Mouse (Mus musculus) limb, embryonic 12.5 days (tissue): ENCODE results near the gene Zfp322a. TPM values are rescaled to one million over a fixed set of nuclear protein-coding genes. Genes with fewer than 3 reads are reported as not detected.
"Not testable (repeated sequence)": the region's sequence is repeated elsewhere in the genome, so short reads cannot be mapped to it uniquely, and the experiment has no call there.

Experiments
- ATAC-seq: fragments of 200-750 bp; cut with Nextera tagmentation; 2 replicates; pipeline ENCODE4 v1.8.0; 2017; ENCODE audit warnings: low read depth, moderate TSS enrichment; ENCODE audit not compliant: insufficient number of reproducible peaks, insufficient read depth, low FRiP score, low TSS enrichment
- H3K27ac ChIP-seq: fragments of 300-500 bp; sonication (generic); 2 replicates; pipeline ENCODE4 v1.5.1; 2016; ENCODE audit warnings: mild to moderate bottlenecking, moderate library complexity
- H3K27me3 ChIP-seq: fragments of 300-500 bp; sonication (generic); 2 replicates; pipeline ENCODE4 v1.6.1; 2016; ENCODE audit warnings: mild to moderate bottlenecking, moderate library complexity
- H3K36me3 ChIP-seq: fragments of 300-500 bp; sonication (generic); 2 replicates; pipeline ENCODE4 v1.6.1; 2016; ENCODE audit warnings: mild to moderate bottlenecking, moderate library complexity
- H3K4me1 ChIP-seq: fragments of 300-500 bp; sonication (generic); replicated peaks from 2 replicates; pipeline ENCODE4 v1.6.1; 2016
- H3K4me2 ChIP-seq: fragments of 300-500 bp; sonication (generic); 2 replicates; pipeline ENCODE4 v1.6.1; 2016; ENCODE audit warnings: mild to moderate bottlenecking, moderate library complexity
- H3K4me3 ChIP-seq: fragments of 300-500 bp; sonication (generic); replicated peaks from 2 replicates; pipeline ENCODE4 v1.5.1; 2016; ENCODE audit warnings: mild to moderate bottlenecking
- H3K9ac ChIP-seq: fragments of 300-500 bp; sonication (generic); replicated peaks from 2 replicates; pipeline ENCODE4 v1.6.1; 2016; ENCODE audit warnings: mild to moderate bottlenecking, moderate library complexity
- H3K9me3 ChIP-seq: fragments of 300-500 bp; sonication (generic); 2 replicates; pipeline ENCODE4 v1.6.1; 2016; ENCODE audit warnings: mild to moderate bottlenecking, moderate library complexity
- WGBS: fragments of 180-500 bp; shearing (Covaris S2); methylation state at CpG from one replicate; pipeline ENCODE4 v1.1.7; 2016; 5-methylcytosine and 5-hydroxymethylcytosine counted together
- polyA plus RNA-seq: library from polyadenylated mRNA; unstranded; fragments of >200 nt; fragmentation: Nextera tagmentation; extraction: Ambion mirVana; gene quantifications from 2 replicates; pipeline ENCODE4 v1.2.1, GENCODE M21; 2016

Gene Zfp322a
- polyA plus RNA-seq, 1 experiment from 2014 or later, result 70.7 TPM

DNA sequence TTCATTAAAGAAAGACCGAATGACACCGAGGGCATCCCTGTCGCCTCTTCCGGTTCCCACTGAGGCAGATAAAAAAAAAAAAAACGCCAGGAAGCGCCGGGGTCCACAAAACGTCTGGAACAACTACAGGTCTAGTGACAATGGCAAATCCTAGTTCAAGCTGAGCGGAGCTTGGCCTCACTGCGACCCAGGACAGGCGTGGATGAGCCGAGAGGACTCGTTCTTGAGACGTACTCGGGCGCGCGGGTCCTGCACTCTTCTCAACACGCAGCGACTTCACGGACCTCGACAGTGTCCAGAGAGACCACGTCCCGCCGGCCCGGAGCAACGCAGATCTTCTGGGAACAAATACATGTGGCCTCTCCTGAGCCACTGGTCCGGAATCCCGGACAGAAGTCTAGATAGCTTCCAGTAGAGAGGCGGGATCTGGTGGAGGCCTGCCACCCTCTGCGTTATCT is 27.3 kb upstream of the Zfp322a start:
- no peak overlapping the region for H3K27ac ChIP-seq
- H3K36me3 ChIP-seq, result no peaks in the 10 kb centered on the region
- no peaks in the 10 kb centered on the region for H3K4me1 ChIP-seq
- under 1% methylated on average over 31 of the region's 31 CpGs for WGBS
- ATAC-seq, result 0 out of 2 replicates have a peak, but pooled peaks have one; percentile 26
- H3K27me3 ChIP-seq, result peaks cover 50% of the 10 kb centered on the region
- H3K9ac ChIP-seq, result peak overlapping the region; percentile 51; the same call in 1 of the 2 replicates
- peak overlapping the region; percentile 46 for H3K4me3 ChIP-seq
- H3K9me3 ChIP-seq, result no peaks in the 10 kb centered on the region
- H3K4me2 ChIP-seq, result peak overlapping the region; percentile 78

DNA sequence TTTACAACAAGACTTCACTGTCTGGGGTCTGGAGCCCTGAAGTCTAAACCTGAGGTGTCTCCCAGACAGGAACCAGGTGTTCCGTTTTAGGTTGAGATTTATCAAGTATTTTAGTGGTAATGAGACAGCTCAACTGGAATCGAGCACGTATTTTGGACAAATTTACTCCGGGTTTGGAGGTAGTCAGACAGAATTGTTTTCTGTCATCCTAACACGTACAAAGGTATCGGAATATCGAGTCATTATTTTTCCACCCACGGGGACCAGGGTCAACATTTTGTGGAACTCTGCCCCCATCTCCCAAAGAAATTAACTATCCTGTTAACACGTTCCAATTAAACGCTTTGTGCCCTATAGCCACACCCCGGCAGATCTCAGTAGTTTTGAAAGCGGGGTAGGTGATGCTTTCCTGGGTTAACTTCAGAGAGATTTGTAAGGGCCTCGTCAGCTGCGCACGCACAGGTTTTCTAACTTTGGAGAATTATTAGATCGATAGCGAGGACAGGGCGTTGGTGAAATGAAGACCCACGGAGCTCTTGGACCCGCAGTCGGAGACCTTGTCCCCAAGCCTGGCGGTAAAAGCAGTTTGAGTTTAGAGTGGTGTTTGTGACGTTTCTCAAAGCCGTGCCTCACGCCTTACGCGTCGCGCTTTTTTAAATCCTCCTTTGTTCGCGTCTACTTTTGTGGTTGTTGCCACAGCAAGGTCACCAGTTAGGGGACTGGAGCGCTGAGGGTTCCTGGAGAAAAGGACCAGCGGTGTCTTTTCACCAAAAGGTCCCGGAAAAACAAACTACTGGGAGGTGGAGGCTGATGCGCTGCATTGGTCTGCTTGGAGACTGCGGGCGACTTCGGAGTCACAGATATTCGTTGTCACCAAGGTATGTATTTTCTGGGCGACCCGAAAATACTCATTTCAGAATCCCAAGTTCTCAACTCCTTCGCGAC is 26.6 kb upstream of the Zfp322a start:
- 2% methylated on average over 43 of the region's 43 CpGs for WGBS
- Histone ChIP-seq H3K4me1 (no peaks in the 10 kb centered on the region), H3K4me3 (peak overlapping the region; percentile 46), H3K9me3 (no peaks in the 10 kb centered on the region), H3K27ac (no peak overlapping the region), H3K36me3 (no peaks in the 10 kb centered on the region), H3K4me2 (peak overlapping the region; percentile 78), H3K9ac (peak overlapping the region; percentile 51; the same call in 1 of the 2 replicates), H3K27me3 (peaks cover 50% of the 10 kb centered on the region)
- ATAC-seq, result no peak

DNA sequence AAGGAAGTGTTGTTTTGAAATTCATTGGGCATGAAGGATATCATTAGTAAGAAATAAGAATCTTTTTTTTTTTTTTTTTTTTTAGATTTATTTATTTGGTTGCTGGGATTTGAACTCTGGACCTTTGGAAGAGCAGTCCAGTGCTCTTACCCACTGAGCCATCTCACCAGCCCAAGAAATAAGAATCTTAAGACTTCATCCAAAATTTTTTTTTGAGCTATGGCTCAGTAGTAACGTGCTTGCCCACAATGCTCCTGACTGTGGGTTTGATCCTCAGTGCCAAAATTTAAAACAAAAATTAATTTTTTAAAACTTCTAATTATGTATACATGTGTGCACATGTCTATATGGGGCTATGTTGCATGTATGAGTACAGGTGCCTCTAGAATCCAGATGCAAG is 18.5 kb upstream of the Zfp322a start:
- H3K27ac ChIP-seq, result no peak overlapping the region
- no peaks in the 10 kb centered on the region for H3K27me3 ChIP-seq
- no peak overlapping the region for H3K9ac ChIP-seq
- ATAC-seq, result no peak
- no peak overlapping the region for H3K4me2 ChIP-seq
- no peaks in the 10 kb centered on the region for H3K4me1 ChIP-seq
- H3K9me3 ChIP-seq, result no peaks in the 10 kb centered on the region
- no peaks in the 10 kb centered on the region for H3K36me3 ChIP-seq
- H3K4me3 ChIP-seq, result no peak overlapping the region
- WGBS, result 77% methylated on average over 1 of the region's 1 CpGs

DNA sequence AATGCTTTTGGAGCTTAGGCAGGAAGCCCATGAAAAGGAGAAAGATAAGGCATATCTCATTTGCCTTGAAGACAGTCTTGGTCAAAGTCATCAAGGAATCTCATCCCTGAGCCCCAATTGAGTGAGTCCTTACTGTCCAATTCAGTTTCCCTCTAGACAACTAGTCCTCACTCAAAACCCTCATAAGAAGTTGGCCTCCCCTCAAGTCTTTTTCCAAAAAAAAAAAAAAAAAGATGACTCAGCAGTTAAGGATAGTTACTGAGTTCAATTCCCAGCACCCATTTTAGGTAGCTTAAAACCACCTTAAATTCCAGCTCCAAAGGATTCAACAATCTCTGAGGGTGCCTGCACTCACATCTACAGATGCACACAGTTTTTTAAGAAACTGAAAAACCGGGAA is 14.1 kb upstream of the Zfp322a start:
- no peak for ATAC-seq
- H3K9me3 ChIP-seq, result no peaks in the 10 kb centered on the region
- no peaks in the 10 kb centered on the region for H3K27me3 ChIP-seq
- H3K4me1 ChIP-seq, result no peaks in the 10 kb centered on the region
- no peak overlapping the region for H3K9ac ChIP-seq
- 48% methylated on average over 1 of the region's 1 CpGs for WGBS
- H3K27ac ChIP-seq, result no peak overlapping the region
- no peaks in the 10 kb centered on the region for H3K36me3 ChIP-seq
- no peak overlapping the region for H3K4me3 ChIP-seq
- no peak overlapping the region for H3K4me2 ChIP-seq

DNA sequence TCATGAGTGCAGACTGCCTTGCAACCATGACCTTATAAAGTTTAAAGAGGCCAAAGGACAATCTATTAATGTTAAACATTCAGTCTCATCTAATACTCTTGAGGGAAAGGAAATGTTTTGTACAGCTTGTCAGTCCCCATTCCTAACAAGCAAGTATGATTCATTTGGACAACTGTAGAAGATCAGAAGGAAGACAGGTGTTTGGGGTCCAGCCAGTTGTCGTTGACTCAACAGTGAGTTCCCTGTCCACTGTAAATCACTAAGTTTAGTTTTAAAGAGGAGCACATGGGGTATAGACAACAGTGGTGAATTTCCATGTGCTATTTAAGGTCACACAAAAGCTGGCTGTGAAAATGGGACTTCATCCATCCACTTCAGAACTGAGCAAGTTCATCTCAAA is 3.4 kb upstream of the Zfp322a start:
- Histone ChIP-seq H3K4me2 (no peak overlapping the region), H3K36me3 (no peaks in the 10 kb centered on the region), H3K4me1 (peaks cover 15% of the 10 kb centered on the region), H3K9ac (no peak overlapping the region), H3K9me3 (no peaks in the 10 kb centered on the region), H3K27me3 (no peaks in the 10 kb centered on the region), H3K4me3 (no peak overlapping the region), H3K27ac (no peak overlapping the region)
- ATAC-seq, result no peak
- 72% methylated on average over 1 of the region's 1 CpGs for WGBS

DNA sequence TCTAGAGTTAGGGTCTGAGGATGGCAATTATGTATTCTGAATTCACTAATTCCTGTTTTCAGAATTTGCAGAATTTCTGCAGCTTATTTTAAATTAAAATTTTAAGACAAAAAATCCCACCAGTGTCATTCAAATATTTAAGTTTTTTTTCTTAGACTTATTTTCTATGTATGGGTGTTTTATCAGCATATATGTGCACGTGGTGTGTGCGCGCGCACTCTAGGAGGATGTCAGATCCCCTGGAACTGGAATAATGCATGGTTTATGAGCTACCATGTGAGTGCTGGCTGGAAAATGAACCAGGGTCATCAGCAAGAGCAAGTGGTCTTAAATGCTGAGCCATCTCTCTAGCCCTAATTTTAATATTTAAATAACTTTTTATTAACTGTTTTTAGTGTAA is 1.1 kb upstream of the Zfp322a start:
- Histone ChIP-seq H3K9me3 (no peaks in the 10 kb centered on the region), H3K4me1 (peaks cover 26% of the 10 kb centered on the region), H3K27me3 (no peaks in the 10 kb centered on the region), H3K36me3 (peaks cover 8% of the 10 kb centered on the region), H3K4me3 (0 out of 2 replicates have a peak overlapping the region, but pooled peaks have one; percentile 70), H3K4me2 (peak overlapping the region; percentile 70), H3K9ac (no peak overlapping the region), H3K27ac (no peak overlapping the region)
- ATAC-seq, result no peak
- 91% methylated on average over 4 of the region's 4 CpGs for WGBS

DNA sequence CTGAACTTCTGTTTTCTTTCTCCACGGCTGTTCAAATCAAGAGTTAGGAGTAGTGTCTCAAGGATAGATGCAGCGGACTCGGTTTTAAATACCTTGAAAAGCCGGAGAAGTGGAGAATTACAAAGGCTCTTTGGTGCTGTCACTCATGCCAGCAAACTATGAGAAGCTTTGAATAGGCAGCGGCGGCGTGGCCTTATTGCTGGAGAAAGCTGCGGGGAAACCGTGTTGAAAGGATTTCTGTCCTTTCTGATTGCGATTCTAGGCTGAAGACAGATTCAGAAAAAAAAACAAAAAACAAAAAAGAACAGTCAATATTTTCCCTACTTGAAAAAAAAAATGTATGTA is 385 bp upstream of the Zfp322a start:
- Histone ChIP-seq H3K4me2 (peak overlapping the region; percentile 70), H3K27ac (peak overlapping the region; percentile 97), H3K27me3 (no peaks in the 10 kb centered on the region), H3K36me3 (peaks cover 15% of the 10 kb centered on the region), H3K9me3 (no peaks in the 10 kb centered on the region), H3K4me1 (peaks cover 26% of the 10 kb centered on the region), H3K9ac (peak overlapping the region; percentile 66), H3K4me3 (peak overlapping the region; percentile 70)
- ATAC-seq, result peak; percentile 12; the same call in 1 of the 2 replicates
- 0% methylated on average over 10 of the region's 10 CpGs for WGBS

DNA sequence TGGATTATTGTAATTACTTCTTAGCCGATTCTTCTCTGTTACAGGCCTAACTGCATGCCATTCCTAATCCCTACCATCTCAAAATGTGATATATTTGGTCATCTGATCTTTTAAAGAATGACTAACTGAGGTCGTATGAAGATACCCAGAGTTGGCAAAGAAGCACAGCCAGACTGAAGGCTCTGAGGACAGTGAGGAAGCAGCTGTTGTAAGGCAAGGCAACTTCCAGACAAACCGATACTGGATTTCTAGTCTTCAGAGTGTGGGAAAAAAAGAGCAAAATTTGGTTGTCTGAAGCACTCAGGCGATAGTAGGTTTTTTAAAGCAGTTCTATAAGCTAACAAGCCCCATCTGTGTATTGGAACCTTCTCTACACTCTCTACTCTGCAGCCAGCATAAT is 7.5 kb downstream of the Zfp322a start:
- peaks cover 2% of the 10 kb centered on the region for H3K4me1 ChIP-seq
- no peaks in the 10 kb centered on the region for H3K9me3 ChIP-seq
- H3K9ac ChIP-seq, result no peak overlapping the region
- 87% methylated on average over 4 of the region's 4 CpGs for WGBS
- H3K4me3 ChIP-seq, result no peak overlapping the region
- ATAC-seq, result no peak
- H3K36me3 ChIP-seq, result peaks cover 74% of the 10 kb centered on the region
- no peak overlapping the region for H3K27ac ChIP-seq
- no peak overlapping the region for H3K4me2 ChIP-seq
- H3K27me3 ChIP-seq, result no peaks in the 10 kb centered on the region

DNA sequence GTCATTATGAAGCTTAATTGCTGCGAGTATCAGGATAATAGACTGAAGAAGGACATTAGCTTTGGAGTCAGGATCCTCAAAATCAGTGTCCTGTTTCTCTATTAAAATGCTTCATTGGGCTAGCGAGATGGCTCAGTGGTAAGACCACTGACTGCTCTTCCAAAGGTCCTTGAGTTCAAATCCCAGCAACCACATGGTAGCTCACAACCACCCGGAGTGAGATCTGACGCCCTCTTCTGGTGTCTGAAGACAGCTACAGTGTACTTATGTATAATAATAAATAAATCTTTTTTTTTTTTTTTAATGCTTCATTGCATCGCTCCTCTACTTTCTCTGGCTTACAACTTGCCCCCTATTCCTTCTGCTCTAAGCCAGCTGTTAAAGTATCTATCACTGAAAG is 14.5 kb downstream of the Zfp322a start:
- not testable (repeated sequence) for ATAC-seq, H3K4me3 ChIP-seq, H3K4me2 ChIP-seq, H3K9ac ChIP-seq, H3K9me3 ChIP-seq, H3K4me1 ChIP-seq, H3K27me3 ChIP-seq, H3K27ac ChIP-seq
- 87% methylated on average over 5 of the region's 5 CpGs for WGBS
- peaks cover 63% of the 10 kb centered on the region for H3K36me3 ChIP-seq

DNA sequence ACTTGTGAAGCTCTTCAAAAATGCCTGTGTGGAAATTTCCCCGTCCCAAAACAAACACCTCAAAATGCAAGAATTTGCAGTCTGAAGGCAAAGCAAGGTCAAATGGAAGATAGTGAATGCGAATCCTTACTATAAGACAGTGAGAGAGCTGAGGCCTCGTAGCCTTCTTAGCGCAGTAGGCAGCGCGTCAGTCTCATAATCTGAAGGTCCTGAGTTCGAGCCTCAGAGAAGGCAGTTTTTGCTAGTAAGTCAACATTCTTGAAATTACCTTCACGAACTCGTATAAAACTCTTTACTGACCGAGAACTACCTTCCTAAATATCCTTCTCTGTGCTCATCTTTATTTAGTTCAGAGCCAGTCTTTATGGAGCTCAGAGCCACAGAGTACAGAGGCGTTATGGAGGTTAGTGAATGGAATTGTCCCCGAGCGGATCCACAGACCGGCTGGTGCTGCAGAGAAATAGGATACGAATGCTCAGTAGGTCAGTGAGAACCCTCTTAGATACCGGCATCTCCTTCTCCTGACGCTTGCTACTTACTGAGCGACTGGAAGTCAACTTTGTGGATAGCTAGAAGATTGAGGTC is 51.6 kb downstream of the Zfp322a start:
- H3K9me3 ChIP-seq, result no peaks in the 10 kb centered on the region
- peaks cover 36% of the 10 kb centered on the region for H3K27me3 ChIP-seq
- no peak for ATAC-seq
- H3K36me3 ChIP-seq, result no peaks in the 10 kb centered on the region
- no peak overlapping the region for H3K27ac ChIP-seq
- H3K4me1 ChIP-seq, result 0 out of 2 replicates have a peak, but pooled peaks cover 11% of the 10 kb centered on the region
- no peak overlapping the region for H3K4me2 ChIP-seq
- H3K9ac ChIP-seq, result no peak overlapping the region
- 5% methylated on average over 18 of the region's 18 CpGs for WGBS
- no peak overlapping the region for H3K4me3 ChIP-seq

DNA sequence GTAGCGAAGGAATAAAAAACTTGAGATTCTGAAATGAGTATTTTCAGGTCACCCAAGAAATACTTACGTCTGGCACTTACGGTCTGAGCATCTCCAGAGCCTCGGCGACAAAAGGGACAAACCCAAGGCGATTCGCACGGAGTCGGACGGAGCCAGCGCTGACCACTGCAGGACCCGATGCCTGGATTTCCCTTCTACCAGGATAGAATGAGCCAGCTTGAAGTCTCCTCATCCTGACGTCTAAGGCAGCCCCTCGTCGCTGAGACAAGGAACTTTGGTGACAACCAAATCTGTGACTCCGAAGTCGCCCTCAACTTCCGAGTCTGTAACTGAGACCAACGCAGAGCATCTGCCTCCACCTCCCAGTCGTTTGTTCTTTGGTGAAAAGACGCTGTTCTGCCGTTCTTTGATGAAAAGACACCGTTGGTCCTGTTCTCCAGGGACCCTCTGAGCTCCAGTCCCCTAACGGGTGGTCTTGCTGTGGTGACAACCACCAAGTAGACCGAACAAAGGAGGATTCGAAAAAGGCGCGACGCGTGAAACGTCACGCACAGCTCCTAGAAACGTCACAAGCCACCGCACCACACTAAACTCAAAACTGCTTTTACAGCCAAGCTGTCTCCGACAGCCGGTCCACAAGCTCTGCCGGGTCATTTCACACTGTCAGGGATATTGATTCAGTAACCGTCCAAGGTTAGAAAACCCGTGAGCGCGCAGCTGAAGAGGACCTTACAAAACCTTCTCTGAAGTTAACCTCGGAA is 55.9 kb downstream of the Zfp322a start:
- H3K4me2 ChIP-seq, result peak overlapping the region; percentile 69
- peaks cover 71% of the 10 kb centered on the region for H3K27me3 ChIP-seq
- no peak overlapping the region; the same call in 1 of the 2 replicates for H3K9ac ChIP-seq
- 1% methylated on average over 42 of the region's 42 CpGs for WGBS
- peak overlapping the region; percentile 43 for H3K4me3 ChIP-seq
- H3K4me1 ChIP-seq, result peaks cover 11% of the 10 kb centered on the region; the same call in 1 of the 2 replicates
- no peak overlapping the region for H3K27ac ChIP-seq
- H3K36me3 ChIP-seq, result no peaks in the 10 kb centered on the region
- no peak for ATAC-seq
- no peaks in the 10 kb centered on the region for H3K9me3 ChIP-seq
